Mouse (Mus musculus): ENCODE results near the gene BC004004. TPM values are rescaled to one million over a fixed set of nuclear protein-coding genes. Genes with fewer than 3 reads are reported as not detected.

The BC004004 gene
- total and polyA plus RNA-seq, 2 experiments from 2014 or later, result 145 to 181 TPM

- H3K27ac ChIP-seq, result peak overlapping the region; percentile 60; the same call in 1 of the 2 replicates
- H3K36me3 ChIP-seq (ENCODE audit: insufficient read depth, low read length), result no peaks in the 10 kb centered on the region; the same call in 1 of the 2 replicates
- H3K9me3 ChIP-seq (ENCODE audit: low read length), result no peaks in the 10 kb centered on the region
- ATAC-seq (no peak), DNase-seq (ENCODE audit: low spot score) (no peak)
- peaks cover 16% of the 10 kb centered on the region for H3K4me1 ChIP-seq (ENCODE audit: insufficient read depth, low read length)
- no peak overlapping the region for H3K9ac ChIP-seq (replicated peaks; ENCODE audit: low read length)
- 42% methylated on average over 13 of the region's 13 CpGs for WGBS
- no peak overlapping the region for H3K4me3 ChIP-seq (ENCODE audit: low read length)
- no peaks in the 10 kb centered on the region; the same call in 1 of the 2 replicates for H3K27me3 ChIP-seq (ENCODE audit: insufficient read depth, low read length)
- no peak overlapping the region for H3K4me2 ChIP-seq (ENCODE audit: low read depth, low read length)
- TF ChIP-seq CTCF (IDR thresholded peaks at IDR 0.05; ENCODE audit: low read depth), result no peak
Measured at GRCm38 (mm10) chr17:29325831-29326230, 57.2 kb downstream of the BC004004 start.

- H3K4me2 ChIP-seq (ENCODE audit: low read depth, low read length), result peak overlapping the region; percentile 53
- WGBS, result 11% methylated on average over 52 of the region's 52 CpGs
- ATAC-seq, result peak; percentile 41; the same call in 1 of the 2 replicates
- H3K27ac ChIP-seq, result peak overlapping the region; percentile 60
- peak overlapping the region; percentile 28; the same call in 1 of the 2 replicates for H3K9ac ChIP-seq (replicated peaks; ENCODE audit: low read length)
- no peaks in the 10 kb centered on the region; the same call in 1 of the 2 replicates for H3K27me3 ChIP-seq (ENCODE audit: insufficient read depth, low read length)
- peaks cover 19% of the 10 kb centered on the region for H3K4me1 ChIP-seq (ENCODE audit: insufficient read depth, low read length)
- DNase-seq (ENCODE audit: low spot score), result peak; percentile 73
- peaks cover 6% of the 10 kb centered on the region; the same call in 1 of the 2 replicates for H3K36me3 ChIP-seq (ENCODE audit: insufficient read depth, low read length)
- TF ChIP-seq CTCF (IDR thresholded peaks at IDR 0.05; ENCODE audit: low read depth), result no peak
- H3K9me3 ChIP-seq (ENCODE audit: low read length), result no peaks in the 10 kb centered on the region
- H3K4me3 ChIP-seq (ENCODE audit: low read length), result peak overlapping the region; percentile 19
Measured at GRCm38 (mm10) chr17:29326531-29327529, 58.2 kb downstream of the BC004004 start.

- H3K4me1 ChIP-seq (ENCODE audit: insufficient read depth, low read length), result peaks cover 20% of the 10 kb centered on the region
- peaks cover 14% of the 10 kb centered on the region for H3K36me3 ChIP-seq (ENCODE audit: insufficient read depth, low read length)
- no peak overlapping the region for H3K4me3 ChIP-seq (ENCODE audit: low read length)
- DNase-seq (ENCODE audit: low spot score) (no peak), ATAC-seq (no peak)
- no peaks in the 10 kb centered on the region for H3K9me3 ChIP-seq (ENCODE audit: low read length)
- 66% methylated on average over 9 of the region's 9 CpGs for WGBS
- no peak overlapping the region for H3K9ac ChIP-seq (replicated peaks; ENCODE audit: low read length)
- H3K4me2 ChIP-seq (ENCODE audit: low read depth, low read length), result no peak overlapping the region
- TF ChIP-seq CTCF (IDR thresholded peaks at IDR 0.05; ENCODE audit: low read depth), result no peak
- H3K27me3 ChIP-seq (ENCODE audit: insufficient read depth, low read length), result no peaks in the 10 kb centered on the region
- no peak overlapping the region for H3K27ac ChIP-seq
Measured at GRCm38 (mm10) chr17:29327691-29328090, 59.1 kb downstream of the BC004004 start.

GRCm38 (mm10) chr17:29330221-29330620 is 61.6 kb downstream of the BC004004 start:
- Histone ChIP-seq H3K9me3 (ENCODE audit: low read length) (no peaks in the 10 kb centered on the region), H3K9ac (replicated peaks; ENCODE audit: low read length) (no peak overlapping the region), H3K4me1 (ENCODE audit: insufficient read depth, low read length) (peaks cover 20% of the 10 kb centered on the region), H3K27me3 (ENCODE audit: insufficient read depth, low read length) (no peaks in the 10 kb centered on the region), H3K4me2 (ENCODE audit: low read depth, low read length) (no peak overlapping the region), H3K27ac (peak overlapping the region; percentile 74), H3K4me3 (ENCODE audit: low read length) (no peak overlapping the region), H3K36me3 (ENCODE audit: insufficient read depth, low read length) (peaks cover 28% of the 10 kb centered on the region)
- WGBS, result 85% methylated on average over 3 of the region's 3 CpGs
- no peak for ATAC-seq
- TF ChIP-seq CTCF (IDR thresholded peaks at IDR 0.05; ENCODE audit: low read depth), result no peak
- DNase-seq (ENCODE audit: low spot score), result no peak

- Histone ChIP-seq H3K27me3 (ENCODE audit: insufficient read depth, low read length) (no peaks in the 10 kb centered on the region), H3K27ac (peak overlapping the region; percentile 74), H3K9me3 (ENCODE audit: low read length) (no peaks in the 10 kb centered on the region), H3K36me3 (ENCODE audit: insufficient read depth, low read length) (peaks cover 34% of the 10 kb centered on the region), H3K4me3 (ENCODE audit: low read length) (no peak overlapping the region), H3K4me1 (ENCODE audit: insufficient read depth, low read length) (peaks cover 20% of the 10 kb centered on the region), H3K4me2 (ENCODE audit: low read depth, low read length) (no peak overlapping the region), H3K9ac (replicated peaks; ENCODE audit: low read length) (no peak overlapping the region)
- DNase-seq (ENCODE audit: low spot score) (peak; percentile 72), ATAC-seq (peak; percentile 55)
- 28% methylated on average over 5 of the region's 5 CpGs for WGBS
- peak; percentile 41; the same call in 1 of the 2 replicates for TF ChIP-seq CTCF (IDR thresholded peaks at IDR 0.05; ENCODE audit: low read depth)
Measured at GRCm38 (mm10) chr17:29330671-29331410, 62.3 kb downstream of the BC004004 start.

GRCm38 (mm10) chr17:29332186-29332685 is 63.6 kb downstream of the BC004004 start:
- peaks cover 43% of the 10 kb centered on the region for H3K36me3 ChIP-seq (ENCODE audit: insufficient read depth, low read length)

More at GRCm38 (mm10) chr17:29332186-29332685, 63.6 kb downstream of the BC004004 start:
- no peak overlapping the region for H3K4me2 ChIP-seq (ENCODE audit: low read depth, low read length)
- no peak for TF ChIP-seq CTCF (IDR thresholded peaks at IDR 0.05; ENCODE audit: low read depth)
- DNase-seq (ENCODE audit: low spot score), result no peak
- H3K27ac ChIP-seq, result 0 out of 2 replicates have a peak overlapping the region, but pooled peaks have one; percentile 69
- H3K4me1 ChIP-seq (ENCODE audit: insufficient read depth, low read length), result peaks cover 7% of the 10 kb centered on the region
- 95% methylated on average over 4 of the region's 4 CpGs for WGBS
- ATAC-seq, result no peak
- no peaks in the 10 kb centered on the region for H3K27me3 ChIP-seq (ENCODE audit: insufficient read depth, low read length)
- H3K9ac ChIP-seq (replicated peaks; ENCODE audit: low read length), result no peak overlapping the region
- H3K9me3 ChIP-seq (ENCODE audit: low read length), result no peaks in the 10 kb centered on the region
- no peak overlapping the region for H3K4me3 ChIP-seq (ENCODE audit: low read length)
